Mouse (Mus musculus) forebrain, embryonic 14.5 days (tissue): ENCODE measurements around the gene Rpap1. TPM values are rescaled to one million over a fixed set of nuclear protein-coding genes. Genes with fewer than 3 reads are reported as not detected.

Experiments used
- ATAC-seq: fragments of 200-750 bp; cut with Nextera tagmentation; 2 replicates; pipeline ENCODE4 v1.8.0; 2017; ENCODE audit warnings: mild to moderate bottlenecking, moderate library complexity
- DNase-seq: peaks from one replicate; pipeline ENCODE4 v3.0.0-alpha.2; 2015; ENCODE audit warnings: low spot score
- H3K27ac ChIP-seq: fragments of 300-500 bp; sonication (generic); 2 replicates; pipeline ENCODE4 v1.5.1; 2014; ENCODE audit warnings: low read depth, mild to moderate bottlenecking, control low read depth, low read length, moderate library complexity
- H3K27me3 ChIP-seq: fragments of 300-500 bp; sonication (generic); replicated peaks from 2 replicates; pipeline ENCODE4 v1.6.1; 2014; ENCODE audit warnings: low read length, control low read depth, mixed read lengths; ENCODE audit not compliant: control insufficient read depth, insufficient read depth
- H3K36me3 ChIP-seq: fragments of 300-500 bp; sonication (generic); 2 replicates; pipeline ENCODE4 v1.6.1; 2014; ENCODE audit warnings: low read length, control low read depth; ENCODE audit not compliant: control insufficient read depth, insufficient read depth
- H3K4me1 ChIP-seq: fragments of 300-500 bp; sonication (generic); 2 replicates; pipeline ENCODE4 v1.6.1; 2014; ENCODE audit warnings: antibody characterized with exemption, low read length, control low read depth; ENCODE audit not compliant: control insufficient read depth, insufficient read depth
- H3K4me2 ChIP-seq: fragments of 300-500 bp; sonication (generic); 2 replicates; pipeline ENCODE4 v1.6.1; 2014; ENCODE audit warnings: mild to moderate bottlenecking, control low read depth, low read length
- H3K4me3 ChIP-seq: fragments of 300-500 bp; sonication (generic); 2 replicates; pipeline ENCODE4 v1.5.1; 2014; ENCODE audit warnings: low read depth, low read length, control low read depth
- H3K9ac ChIP-seq: fragments of 300-500 bp; sonication (generic); 2 replicates; pipeline ENCODE4 v1.6.1; 2014; ENCODE audit warnings: mild to moderate bottlenecking, low read length, control low read depth, moderate library complexity
- H3K9me3 ChIP-seq: fragments of 300-500 bp; sonication (generic); replicated peaks from 2 replicates; pipeline ENCODE4 v1.6.1; 2016; ENCODE audit warnings: low read length, control low read depth, mixed read lengths; ENCODE audit not compliant: control insufficient read depth
- WGBS: fragments of 180-500 bp; shearing (Covaris S2); extraction: QIAGEN DNeasy Blood & Tissue Kit; methylation state at CpG from one replicate; pipeline ENCODE4 v1.1.7; 2014; 5-methylcytosine and 5-hydroxymethylcytosine counted together
- polyA plus RNA-seq: library from polyadenylated mRNA; unstranded; fragments of >200 nt; fragmentation: Nextera tagmentation; extraction: Ambion mirVana; gene quantifications from 2 replicates; pipeline ENCODE4 v1.2.1, GENCODE M21; 2014

Gene Rpap1
- polyA plus RNA-seq, 1 experiment from 2014 or later = 12.8 TPM

- H3K4me1 ChIP-seq = no peaks in the 10 kb centered on the region
- H3K4me2 ChIP-seq = no peak overlapping the region
- H3K9me3 ChIP-seq = no peaks in the 10 kb centered on the region
- no peak overlapping the region for H3K4me3 ChIP-seq
- ATAC-seq (no peak), DNase-seq (no peak)
- H3K36me3 ChIP-seq = peaks cover 40% of the 10 kb centered on the region
- H3K27ac ChIP-seq = no peak overlapping the region
- no peak overlapping the region for H3K9ac ChIP-seq
- no peaks in the 10 kb centered on the region for H3K27me3 ChIP-seq
- WGBS = 88% methylated on average over 14 of the region's 14 CpGs
These were observed 24.3 kb upstream of the Rpap1 start for GRCm38 (mm10) chr2:119811490-119812146.

GRCm38 (mm10) chr2:119810890-119811289 is 23.6 kb upstream of the Rpap1 start:
- no peak for ATAC-seq
- H3K9ac ChIP-seq = no peak overlapping the region
- H3K27me3 ChIP-seq = no peaks in the 10 kb centered on the region

GRCm38 (mm10) chr2:119808881-119809280 is 21.5 kb upstream of the Rpap1 start:
- no peak for DNase-seq
- Histone ChIP-seq H3K9me3 (no peaks in the 10 kb centered on the region), H3K27me3 (no peaks in the 10 kb centered on the region), H3K9ac (no peak overlapping the region), H3K27ac (no peak overlapping the region), H3K4me2 (no peak overlapping the region), H3K4me1 (peaks cover 13% of the 10 kb centered on the region), H3K36me3 (peaks cover 48% of the 10 kb centered on the region), H3K4me3 (no peak overlapping the region)
- WGBS = 52% methylated on average over 4 of the region's 4 CpGs
- no peak for ATAC-seq

More at GRCm38 (mm10) chr2:119810890-119811289, 23.6 kb upstream of the Rpap1 start:
- H3K4me3 ChIP-seq = no peak overlapping the region
- H3K9me3 ChIP-seq = no peaks in the 10 kb centered on the region
- no peak overlapping the region for H3K27ac ChIP-seq
- H3K4me2 ChIP-seq = no peak overlapping the region
- no peaks in the 10 kb centered on the region for H3K4me1 ChIP-seq
- 85% methylated on average over 12 of the region's 12 CpGs for WGBS
- peaks cover 39% of the 10 kb centered on the region for H3K36me3 ChIP-seq
- no peak for DNase-seq

GRCm38 (mm10) chr2:119808438-119808837 is 21.1 kb upstream of the Rpap1 start:
- Histone ChIP-seq H3K27ac (no peak overlapping the region), H3K9ac (no peak overlapping the region), H3K27me3 (no peaks in the 10 kb centered on the region), H3K36me3 (peaks cover 46% of the 10 kb centered on the region), H3K4me3 (no peak overlapping the region), H3K4me2 (no peak overlapping the region), H3K4me1 (peaks cover 18% of the 10 kb centered on the region), H3K9me3 (no peaks in the 10 kb centered on the region)
- 25% methylated on average over 4 of the region's 4 CpGs for WGBS
- ATAC-seq (no peak), DNase-seq (no peak)

- Histone ChIP-seq H3K4me3 (no peak overlapping the region), H3K27me3 (no peaks in the 10 kb centered on the region), H3K9ac (no peak overlapping the region), H3K27ac (no peak overlapping the region), H3K4me2 (no peak overlapping the region), H3K4me1 (peaks cover 38% of the 10 kb centered on the region), H3K9me3 (no peaks in the 10 kb centered on the region), H3K36me3 (peaks cover 30% of the 10 kb centered on the region)
- no peak for ATAC-seq
- no peak for DNase-seq
- WGBS = 46% methylated on average over 8 of the region's 8 CpGs
These were observed 18.2 kb upstream of the Rpap1 start for GRCm38 (mm10) chr2:119805536-119805935.

GRCm38 (mm10) chr2:119804776-119805175 is 17.4 kb upstream of the Rpap1 start:
- Histone ChIP-seq H3K9me3 (no peaks in the 10 kb centered on the region), H3K27me3 (no peaks in the 10 kb centered on the region), H3K36me3 (peaks cover 22% of the 10 kb centered on the region), H3K4me3 (no peak overlapping the region), H3K4me2 (no peak overlapping the region), H3K9ac (0 out of 2 replicates have a peak overlapping the region, but pooled peaks have one; percentile 18), H3K27ac (no peak overlapping the region), H3K4me1 (peaks cover 43% of the 10 kb centered on the region)
- ATAC-seq = no peak
- DNase-seq = peak; percentile 39
- 15% methylated on average over 9 of the region's 9 CpGs for WGBS

- Histone ChIP-seq H3K4me3 (no peak overlapping the region), H3K27ac (no peak overlapping the region; the same call in 1 of the 2 replicates), H3K9ac (peak overlapping the region; percentile 18; the same call in 1 of the 2 replicates), H3K4me2 (no peak overlapping the region), H3K4me1 (peaks cover 43% of the 10 kb centered on the region), H3K36me3 (peaks cover 17% of the 10 kb centered on the region), H3K9me3 (no peaks in the 10 kb centered on the region), H3K27me3 (no peaks in the 10 kb centered on the region)
- 23% methylated on average over 5 of the region's 5 CpGs for WGBS
- DNase-seq = no peak
- no peak for ATAC-seq
These were observed 16.9 kb upstream of the Rpap1 start for GRCm38 (mm10) chr2:119804275-119804628.

- Histone ChIP-seq H3K36me3 (peaks cover 17% of the 10 kb centered on the region; the same call in 1 of the 2 replicates), H3K9ac (peak overlapping the region; percentile 21; the same call in 1 of the 2 replicates), H3K9me3 (no peaks in the 10 kb centered on the region), H3K27me3 (no peaks in the 10 kb centered on the region), H3K4me3 (no peak overlapping the region), H3K4me1 (peaks cover 43% of the 10 kb centered on the region), H3K4me2 (peak overlapping the region; percentile 28), H3K27ac (peak overlapping the region; percentile 55)
- 9% methylated on average over 6 of the region's 6 CpGs for WGBS
- no peak for ATAC-seq
- DNase-seq = peak; percentile 52
These were observed 16.4 kb upstream of the Rpap1 start for GRCm38 (mm10) chr2:119803618-119804274.
